Mouse (Mus musculus): Measurements from ENCODE around the gene 6430571L13Rik. TPM values are rescaled to one million over a fixed set of nuclear protein-coding genes. Genes with fewer than 3 reads are reported as not detected.

The 6430571L13Rik gene
- polyA plus RNA-seq (2015; fragmentation: Nextera tagmentation; extraction: Ambion mirVana): 0.90 and 1.1 TPM in 2 replicates

DNA sequence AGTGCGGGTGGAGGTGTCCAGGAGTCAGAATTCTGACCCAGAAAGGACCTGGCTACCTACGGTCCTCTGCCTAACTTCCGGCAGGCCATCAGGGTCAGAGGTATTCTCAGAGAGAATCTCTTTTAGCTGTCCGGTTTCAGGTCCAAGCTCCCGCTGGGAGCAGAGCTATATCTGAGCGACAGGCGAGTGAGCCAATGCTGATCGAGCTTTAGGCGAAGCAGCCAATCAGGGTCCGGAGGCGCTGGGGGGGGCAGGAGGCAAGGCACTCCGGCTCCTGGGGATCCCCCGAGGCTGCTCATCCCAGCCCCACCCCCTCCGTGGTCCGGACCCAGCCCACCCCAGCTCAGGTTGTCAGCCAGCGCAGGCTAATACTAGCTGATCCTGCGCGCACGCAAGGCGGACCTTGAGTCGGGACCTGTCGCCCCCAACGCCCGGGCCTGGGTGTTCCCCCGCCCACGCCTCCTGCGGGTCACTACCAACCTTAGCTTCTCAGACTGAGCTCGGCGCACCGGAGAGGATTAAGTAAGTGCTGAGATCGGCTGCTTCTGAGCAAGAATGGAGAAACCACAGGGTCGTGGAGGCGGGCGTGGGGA lies at the start of gene 6430571L13Rik:
Gene 6430571L13Rik (plus strand): TSS at position 336 of the 593 bp plus-strand sequence.
- peak; percentile 91 for ATAC-seq (replicated peaks; ENCODE audit: insufficient number of reproducible peaks, insufficient read depth, low FRiP score, low read depth)
- H3K27me3 ChIP-seq: peaks cover 6% of the 10 kb centered on the region
- peak within 1 kb of the TSS; percentile 94 for H3K4me2 ChIP-seq
- H3K9me3 ChIP-seq (replicated peaks): no peaks in the 10 kb centered on the region
- H3K4me3 ChIP-seq: peak within 1 kb of the TSS; percentile 78
- H3K36me3 ChIP-seq: no peaks in the 10 kb centered on the region
- under 1% methylated on average over 34 of the region's 34 CpGs for WGBS
- H3K27ac ChIP-seq: no peak within 1 kb of the TSS
- peaks cover 34% of the 10 kb centered on the region for H3K4me1 ChIP-seq (replicated peaks)
- H3K9ac ChIP-seq: peak within 1 kb of the TSS; percentile 66

DNA sequence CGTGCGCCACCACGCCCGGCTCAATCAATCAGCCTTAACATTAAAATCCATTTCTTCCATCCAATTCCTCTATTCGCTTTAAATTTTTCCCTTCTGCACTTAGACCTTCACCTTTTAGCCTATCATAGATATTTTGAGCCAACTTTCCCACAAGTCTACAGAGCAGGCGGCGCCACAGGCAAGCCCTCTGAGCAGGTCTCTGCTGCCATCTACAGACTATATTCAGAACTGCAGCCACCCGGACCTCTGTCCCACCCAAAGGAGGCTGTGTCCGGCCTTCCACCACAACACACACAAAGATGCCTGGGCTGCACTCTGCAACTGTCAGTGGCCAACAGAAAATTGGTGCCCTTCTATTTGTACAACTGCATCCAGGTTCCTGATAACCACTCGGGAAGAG lies 49.5 kb upstream of the 6430571L13Rik start:
- peak; percentile 24; the same call in 1 of the 2 replicates for ATAC-seq (replicated peaks; ENCODE audit: insufficient number of reproducible peaks, insufficient read depth, low FRiP score, low read depth)
- H3K9ac ChIP-seq: no peak overlapping the region
- H3K27ac ChIP-seq: no peak overlapping the region
- WGBS: 21% methylated on average over 10 of the region's 10 CpGs
- no peaks in the 10 kb centered on the region for H3K27me3 ChIP-seq
- H3K9me3 ChIP-seq (replicated peaks): no peaks in the 10 kb centered on the region
- no peaks in the 10 kb centered on the region for H3K36me3 ChIP-seq
- peaks cover 27% of the 10 kb centered on the region for H3K4me1 ChIP-seq (replicated peaks)
- no peak overlapping the region for H3K4me2 ChIP-seq
- no peak overlapping the region for H3K4me3 ChIP-seq

DNA sequence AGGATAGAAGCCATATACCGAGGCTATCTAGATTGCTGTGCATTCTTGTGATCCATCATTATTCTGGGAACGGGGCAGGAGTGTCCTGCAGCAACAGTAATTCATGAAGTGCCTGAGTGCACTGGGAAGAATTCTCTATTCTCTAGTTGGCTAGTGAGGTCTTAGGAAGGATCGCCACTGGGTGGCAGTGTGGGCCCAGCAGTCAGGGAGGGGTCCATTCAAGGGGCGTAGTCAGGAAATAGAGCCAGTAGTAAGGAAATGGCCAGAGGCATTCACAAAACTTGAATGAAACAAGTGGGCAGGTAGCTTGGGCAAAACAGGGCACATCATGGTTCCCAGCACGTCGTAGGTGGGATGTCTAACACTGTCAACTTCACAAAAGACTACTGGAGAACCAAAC lies 46.2 kb upstream of the 6430571L13Rik start:
- H3K9me3 ChIP-seq (replicated peaks): no peaks in the 10 kb centered on the region
- no peak overlapping the region for H3K27ac ChIP-seq
- no peak overlapping the region for H3K9ac ChIP-seq
- H3K27me3 ChIP-seq: no peaks in the 10 kb centered on the region
- no peak overlapping the region for H3K4me2 ChIP-seq
- no peaks in the 10 kb centered on the region for H3K36me3 ChIP-seq
- H3K4me3 ChIP-seq: no peak overlapping the region
- no peak for ATAC-seq (replicated peaks; ENCODE audit: insufficient number of reproducible peaks, insufficient read depth, low FRiP score, low read depth)
- peaks cover 33% of the 10 kb centered on the region for H3K4me1 ChIP-seq (replicated peaks)
- 3% methylated on average over 6 of the region's 6 CpGs for WGBS

DNA sequence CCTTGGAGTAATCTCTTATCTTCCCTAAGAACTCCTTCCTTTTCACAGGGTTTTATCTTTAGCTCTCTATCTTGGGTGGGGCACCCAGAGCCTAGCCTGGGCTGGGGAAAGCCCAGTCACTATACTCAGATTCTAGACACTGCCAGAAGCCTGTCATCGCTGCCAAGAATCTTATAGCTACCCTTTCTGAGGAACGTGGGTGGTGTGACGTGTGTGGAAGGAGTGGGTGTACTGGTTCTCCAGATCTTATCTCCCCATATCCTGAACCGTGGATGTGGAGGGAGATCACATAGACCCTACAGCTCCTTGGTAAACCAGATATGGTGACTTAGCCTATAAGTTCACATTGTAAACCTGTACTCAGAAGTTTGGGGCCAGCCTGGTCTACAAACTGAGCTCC lies 44.8 kb upstream of the 6430571L13Rik start:
- Histone ChIP-seq H3K27me3 (no peaks in the 10 kb centered on the region), H3K9me3 (replicated peaks) (no peaks in the 10 kb centered on the region), H3K9ac (no peak overlapping the region), H3K4me3 (no peak overlapping the region; the same call in 1 of the 2 replicates), H3K4me2 (peak overlapping the region; percentile 80), H3K36me3 (peaks cover 8% of the 10 kb centered on the region; the same call in 1 of the 2 replicates), H3K4me1 (replicated peaks) (peaks cover 36% of the 10 kb centered on the region), H3K27ac (no peak overlapping the region)
- no peak for ATAC-seq (replicated peaks; ENCODE audit: insufficient number of reproducible peaks, insufficient read depth, low FRiP score, low read depth)
- 27% methylated on average over 4 of the region's 4 CpGs for WGBS

DNA sequence AAGGTAGTCTGAATTCAATTTTAAA lies 44.6 kb upstream of the 6430571L13Rik start, which contains the start of gene Cish:
Gene Cish (plus strand): TSS at position 11 of the 25 bp plus-strand sequence.
- peak within 1 kb of the TSS; percentile 80 for H3K4me2 ChIP-seq
- H3K36me3 ChIP-seq: peaks cover 11% of the 10 kb centered on the region
- H3K9me3 ChIP-seq (replicated peaks): no peaks in the 10 kb centered on the region
- ATAC-seq (replicated peaks; ENCODE audit: insufficient number of reproducible peaks, insufficient read depth, low FRiP score, low read depth): no peak
- no peaks in the 10 kb centered on the region for H3K27me3 ChIP-seq
- H3K4me3 ChIP-seq: peak within 1 kb of the TSS; percentile 74
- peaks cover 36% of the 10 kb centered on the region for H3K4me1 ChIP-seq (replicated peaks)
- H3K27ac ChIP-seq: peak within 1 kb of the TSS; percentile 94
- peak within 1 kb of the TSS; percentile 78 for H3K9ac ChIP-seq

DNA sequence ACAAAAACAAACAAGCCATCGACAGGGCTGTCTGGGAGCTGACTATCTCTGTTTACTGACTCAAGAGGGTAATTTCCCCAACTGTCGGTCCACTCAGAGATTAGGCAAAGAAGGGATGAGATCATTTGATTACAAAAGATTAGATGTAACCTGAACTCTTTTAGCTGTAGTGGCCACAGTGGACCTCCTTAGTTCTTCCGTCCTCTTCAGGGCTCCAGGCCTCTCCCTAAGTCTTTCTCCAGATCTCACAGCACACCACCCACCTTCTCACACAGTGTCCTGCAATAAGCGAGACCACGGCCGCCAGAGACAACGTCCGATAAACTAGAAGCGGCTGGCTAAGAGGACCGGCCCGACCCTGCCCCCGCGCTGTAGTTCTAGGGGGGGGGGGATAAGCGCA lies 44.4 kb upstream of the 6430571L13Rik start:
- Histone ChIP-seq H3K4me1 (replicated peaks) (peaks cover 36% of the 10 kb centered on the region), H3K9ac (peak overlapping the region; percentile 50; the same call in 1 of the 2 replicates), H3K36me3 (peaks cover 13% of the 10 kb centered on the region), H3K27me3 (no peaks in the 10 kb centered on the region), H3K4me3 (peak overlapping the region; percentile 74), H3K27ac (peak overlapping the region; percentile 94), H3K9me3 (replicated peaks) (no peaks in the 10 kb centered on the region), H3K4me2 (peak overlapping the region; percentile 80)
- under 1% methylated on average over 14 of the region's 14 CpGs for WGBS
- ATAC-seq (replicated peaks; ENCODE audit: insufficient number of reproducible peaks, insufficient read depth, low FRiP score, low read depth): peak; percentile 12; the same call in 1 of the 2 replicates

DNA sequence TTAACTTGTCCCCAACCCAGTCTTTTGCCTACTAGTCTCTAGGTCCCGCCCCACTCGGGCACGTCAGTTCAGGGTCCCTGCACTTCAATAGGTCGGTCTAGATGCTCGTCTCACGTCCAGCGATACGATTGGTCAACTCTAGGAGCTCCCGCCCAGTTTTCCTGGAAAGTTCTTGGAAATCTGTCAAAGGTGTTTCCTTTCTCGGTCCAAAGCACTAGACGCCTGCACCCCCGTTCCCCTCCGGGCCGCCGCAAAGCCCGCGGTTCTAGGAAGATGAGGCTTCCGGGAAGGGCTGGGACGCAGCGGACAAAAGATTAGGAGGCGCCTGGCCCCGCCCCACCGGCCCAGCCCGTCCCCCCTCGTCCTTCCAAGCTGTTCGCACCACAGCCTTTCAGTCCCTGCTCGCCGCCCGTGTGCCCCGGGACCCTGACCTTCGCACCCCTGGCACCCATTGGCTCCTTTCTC lies 43.9 kb upstream of the 6430571L13Rik start:
- ATAC-seq (replicated peaks; ENCODE audit: insufficient number of reproducible peaks, insufficient read depth, low FRiP score, low read depth): peak; percentile 92
- peaks cover 39% of the 10 kb centered on the region for H3K4me1 ChIP-seq (replicated peaks)

DNA sequence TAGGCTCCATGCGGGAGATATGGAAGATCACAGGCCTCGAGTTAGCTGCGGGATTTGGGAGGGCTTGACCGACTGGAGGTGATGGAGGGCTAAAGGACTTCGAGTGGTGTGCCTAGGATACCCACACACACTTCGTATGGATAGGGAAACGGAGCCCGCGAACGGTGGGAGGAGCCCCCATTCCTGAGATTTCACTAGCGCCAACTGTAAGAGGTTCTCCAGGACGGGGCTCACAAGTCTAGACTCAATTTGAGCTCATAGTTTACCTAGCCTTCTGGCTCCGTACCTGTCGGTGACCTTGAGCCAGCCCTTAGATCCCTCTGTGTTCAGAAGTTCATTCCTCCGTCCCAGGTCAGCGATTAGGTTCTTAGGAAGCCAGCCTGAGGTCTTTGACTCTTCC lies 43.3 kb upstream of the 6430571L13Rik start:
- Histone ChIP-seq H3K9me3 (replicated peaks) (no peaks in the 10 kb centered on the region), H3K27ac (peak overlapping the region; percentile 94), H3K9ac (peak overlapping the region; percentile 78), H3K36me3 (peaks cover 23% of the 10 kb centered on the region), H3K27me3 (no peaks in the 10 kb centered on the region), H3K4me3 (peak overlapping the region; percentile 74), H3K4me1 (replicated peaks) (peaks cover 43% of the 10 kb centered on the region), H3K4me2 (peak overlapping the region; percentile 80)
- no peak for ATAC-seq (replicated peaks; ENCODE audit: insufficient number of reproducible peaks, insufficient read depth, low FRiP score, low read depth)
- 4% methylated on average over 16 of the region's 16 CpGs for WGBS

More for the DNA sequence above, 43.9 kb upstream of the 6430571L13Rik start:
- peaks cover 18% of the 10 kb centered on the region for H3K36me3 ChIP-seq
- peak overlapping the region; percentile 94 for H3K27ac ChIP-seq
- H3K9ac ChIP-seq: peak overlapping the region; percentile 78
- no peaks in the 10 kb centered on the region for H3K27me3 ChIP-seq
- H3K4me3 ChIP-seq: peak overlapping the region; percentile 74
- 0% methylated on average over 31 of the region's 31 CpGs for WGBS
- H3K4me2 ChIP-seq: peak overlapping the region; percentile 80
- no peaks in the 10 kb centered on the region for H3K9me3 ChIP-seq (replicated peaks)

DNA sequence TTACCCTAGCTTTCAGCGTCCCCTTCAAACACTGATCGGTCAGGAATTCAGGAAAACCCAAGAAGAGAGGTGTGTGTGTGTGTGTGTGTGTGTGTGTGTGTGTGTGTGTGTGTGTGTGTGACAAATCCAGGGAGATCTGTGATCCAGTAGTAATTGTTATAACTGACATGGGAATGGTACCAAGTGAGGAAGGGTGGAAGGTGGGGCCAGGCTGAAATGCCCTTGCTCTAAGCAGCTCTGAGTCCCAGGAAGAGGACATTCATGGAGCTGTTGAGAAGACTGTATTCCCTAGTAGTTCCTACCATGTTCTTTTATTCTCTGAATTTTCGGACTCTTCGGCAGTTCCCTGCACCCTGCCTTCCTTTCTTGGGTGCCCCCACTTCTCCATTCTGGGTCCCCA lies 42.7 kb upstream of the 6430571L13Rik start:
- Histone ChIP-seq H3K27ac (peak overlapping the region; percentile 94), H3K4me2 (peak overlapping the region; percentile 80), H3K27me3 (no peaks in the 10 kb centered on the region), H3K9ac (peak overlapping the region; percentile 78), H3K4me1 (replicated peaks) (peaks cover 49% of the 10 kb centered on the region), H3K9me3 (replicated peaks) (no peaks in the 10 kb centered on the region), H3K4me3 (peak overlapping the region; percentile 74), H3K36me3 (peaks cover 26% of the 10 kb centered on the region)
- 68% methylated on average over 4 of the region's 4 CpGs for WGBS
- no peak for ATAC-seq (replicated peaks; ENCODE audit: insufficient number of reproducible peaks, insufficient read depth, low FRiP score, low read depth)

DNA sequence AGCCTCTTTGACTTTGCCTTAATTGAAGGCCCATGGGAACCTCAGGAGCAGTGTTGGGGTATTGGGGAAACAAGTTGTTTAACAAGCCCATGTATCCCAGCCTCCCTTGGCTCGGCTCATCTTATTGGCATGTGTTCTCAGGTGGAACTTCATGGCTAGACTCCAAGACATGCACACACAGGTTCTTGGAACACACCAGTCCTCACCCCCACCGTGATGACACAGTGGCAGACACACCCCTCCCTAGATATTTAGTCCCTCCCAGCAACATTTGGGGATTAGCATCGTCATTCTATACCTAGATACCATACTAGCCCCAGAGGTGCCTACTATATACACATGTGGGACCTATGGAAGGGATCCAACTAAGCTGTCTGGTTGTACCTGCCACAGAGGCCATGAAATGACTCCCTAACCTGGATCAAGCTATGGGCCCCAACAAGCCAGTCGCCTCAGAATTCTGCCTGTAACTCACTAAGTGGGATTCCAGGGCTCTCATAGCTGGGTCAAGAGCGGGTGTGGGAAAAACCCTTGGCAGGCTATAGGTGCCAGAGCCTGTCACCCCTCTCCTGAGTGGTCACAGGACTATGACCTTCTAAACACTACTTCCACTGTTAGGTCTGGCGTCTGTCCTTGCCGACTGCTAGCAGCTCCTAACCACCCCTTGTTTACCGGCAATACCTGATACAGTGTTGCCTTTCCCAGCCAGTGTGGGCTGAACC lies 42.2 kb upstream of the 6430571L13Rik start:
- Histone ChIP-seq H3K27me3 (no peaks in the 10 kb centered on the region), H3K36me3 (peaks cover 26% of the 10 kb centered on the region), H3K27ac (peak overlapping the region; percentile 94), H3K9me3 (replicated peaks) (no peaks in the 10 kb centered on the region), H3K4me3 (peak overlapping the region; percentile 74), H3K4me2 (peak overlapping the region; percentile 80), H3K9ac (peak overlapping the region; percentile 78), H3K4me1 (replicated peaks) (peaks cover 55% of the 10 kb centered on the region)
- no peak for ATAC-seq (replicated peaks; ENCODE audit: insufficient number of reproducible peaks, insufficient read depth, low FRiP score, low read depth)
- WGBS: 47% methylated on average over 8 of the region's 8 CpGs

DNA sequence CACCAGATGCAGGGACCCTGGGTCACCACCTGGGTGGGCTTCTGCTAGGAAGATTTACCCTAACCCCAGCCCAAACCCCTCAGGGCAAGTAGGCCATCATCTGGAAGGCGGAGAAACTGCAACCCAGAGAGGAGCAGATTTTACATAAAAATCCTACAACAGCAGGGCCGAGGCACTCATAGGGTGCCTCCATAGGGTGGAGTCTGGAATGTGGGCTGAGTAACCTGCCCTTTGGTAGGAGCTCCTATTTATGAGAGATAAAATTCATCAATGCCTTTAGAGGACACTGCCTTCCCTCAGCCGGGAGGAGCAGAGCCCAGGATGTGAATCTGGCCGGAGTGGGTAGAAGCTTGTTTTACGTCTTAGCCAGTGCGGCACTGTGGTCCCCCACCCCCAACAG lies 41.5 kb upstream of the 6430571L13Rik start:
- Histone ChIP-seq H3K9me3 (replicated peaks) (no peaks in the 10 kb centered on the region), H3K9ac (peak overlapping the region; percentile 78), H3K4me2 (peak overlapping the region; percentile 80), H3K36me3 (peaks cover 26% of the 10 kb centered on the region), H3K4me1 (replicated peaks) (peaks cover 57% of the 10 kb centered on the region), H3K27me3 (no peaks in the 10 kb centered on the region), H3K4me3 (peak overlapping the region; percentile 74), H3K27ac (peak overlapping the region; percentile 94)
- ATAC-seq (replicated peaks; ENCODE audit: insufficient number of reproducible peaks, insufficient read depth, low FRiP score, low read depth): no peak
- 79% methylated on average over 6 of the region's 6 CpGs for WGBS

DNA sequence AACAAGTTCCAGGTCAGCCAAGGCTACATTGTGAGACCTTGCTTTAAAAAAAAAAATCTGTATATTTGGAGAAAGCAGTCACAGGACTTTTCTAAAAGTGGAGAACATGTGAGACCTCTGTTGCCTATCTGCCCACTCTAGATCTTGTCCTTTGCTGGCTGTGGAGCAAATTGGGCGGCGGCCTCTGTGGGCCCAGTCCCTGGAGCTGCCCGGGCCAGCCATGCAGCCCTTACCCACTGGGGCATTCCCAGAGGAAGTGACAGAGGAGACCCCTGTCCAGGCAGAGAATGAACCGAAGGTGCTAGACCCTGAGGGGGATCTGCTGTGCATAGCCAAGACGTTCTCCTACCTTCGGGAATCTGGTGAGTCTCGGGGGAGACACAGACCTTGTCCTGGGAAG lies 40.6 kb upstream of the 6430571L13Rik start:
- Histone ChIP-seq H3K36me3 (peaks cover 26% of the 10 kb centered on the region), H3K4me1 (replicated peaks) (peaks cover 53% of the 10 kb centered on the region), H3K9me3 (replicated peaks) (no peaks in the 10 kb centered on the region), H3K27ac (no peak overlapping the region), H3K9ac (no peak overlapping the region), H3K4me3 (0 out of 2 replicates have a peak overlapping the region, but pooled peaks have one; percentile 74), H3K27me3 (no peaks in the 10 kb centered on the region), H3K4me2 (peak overlapping the region; percentile 80)
- 81% methylated on average over 7 of the region's 7 CpGs for WGBS
- no peak for ATAC-seq (replicated peaks; ENCODE audit: insufficient number of reproducible peaks, insufficient read depth, low FRiP score, low read depth)
